ENCODE assay signal across 18 mouse cellular contexts in the genomic region with DNA sequence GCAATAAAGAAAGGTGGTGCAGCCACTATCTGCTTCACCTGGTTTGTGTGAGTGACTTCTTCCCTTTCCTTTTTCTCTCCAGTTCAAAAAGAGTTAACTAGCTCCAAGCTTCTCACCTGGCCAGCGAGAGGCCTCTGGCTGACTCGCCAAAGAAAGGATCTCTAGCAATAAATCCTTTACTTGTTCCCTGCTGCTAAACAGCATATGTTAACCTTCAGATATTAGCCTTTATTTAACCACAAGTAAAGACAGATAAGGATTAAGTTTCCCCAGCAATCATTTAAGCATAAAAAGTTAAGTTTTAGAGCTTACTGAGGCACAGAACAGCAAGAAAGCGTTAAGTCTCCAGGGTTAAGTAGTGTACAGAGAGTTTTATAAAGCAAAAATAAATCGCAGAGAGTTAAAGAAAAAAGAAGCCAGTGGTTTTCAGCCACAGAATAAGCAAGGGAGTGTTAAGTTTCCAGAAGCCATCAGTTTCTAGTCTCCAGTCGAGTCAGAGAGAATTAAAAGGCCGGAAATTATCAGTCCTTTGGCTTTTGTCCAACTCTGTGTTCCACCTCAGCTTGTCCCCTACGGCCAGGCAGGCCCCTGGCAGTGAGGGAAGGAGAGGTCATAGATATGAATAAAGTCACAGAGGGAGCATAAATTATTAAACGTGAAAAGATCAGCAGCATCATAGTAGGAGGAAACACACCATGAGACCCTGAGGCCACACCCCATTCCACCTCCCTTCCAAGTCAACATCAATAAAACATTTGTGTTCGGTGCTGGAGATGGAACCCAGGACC. TPM values are rescaled to one million over a fixed set of nuclear protein-coding genes. Genes with fewer than 3 reads are reported as not detected.
DNase-seq lines count a peak whose midpoint lies in the region; ATAC-seq lines count a peak whose summit lies in the region.
"Had no signal": no experiment of that assay in that cellular context is flagged by ENCODE, and none has a peak within 500 bp of the region (broad histone marks: within the 10 kb centered on the region; RNA-seq: fewer than 3 reads in every experiment).

No protein-coding gene starts in this region.

- H3K36me3 ChIP-seq in heart, embryonic 13.5 days: no peaks in the 10 kb centered on the region
- H3K36me3 ChIP-seq in kidney, embryonic 14.5 days (ENCODE audit: control insufficient read depth, insufficient read depth, low read length): no peaks in the 10 kb centered on the region
- H3K36me3 ChIP-seq in heart, embryonic 16.5 days (ENCODE audit: control insufficient read depth, insufficient read depth): no peaks in the 10 kb centered on the region
- H3K36me3 ChIP-seq: embryonic facial prominence, embryonic 12.5 days; forebrain, embryonic 15.5 days; hindbrain, embryonic 13.5 days; stomach, embryonic 15.5 days had no signal

- peaks cover 5% of the 10 kb centered on the region; the same call in 1 of the 2 replicates for H3K9me3 ChIP-seq in heart, embryonic 13.5 days
- H3K9me3 ChIP-seq in kidney, embryonic 14.5 days (ENCODE audit: control insufficient read depth, low read length): no peaks in the 10 kb centered on the region
- 0 out of 2 replicates have a peak, but pooled peaks cover 4% of the 10 kb centered on the region for H3K9me3 ChIP-seq in heart, embryonic 16.5 days (replicated peaks; ENCODE audit: control insufficient read depth, low read length)
- H3K9me3 ChIP-seq: embryonic facial prominence, embryonic 12.5 days; forebrain, embryonic 15.5 days; hindbrain, embryonic 13.5 days; stomach, embryonic 15.5 days had no signal

- no peak overlapping the region for H3K4me3 ChIP-seq in heart, embryonic 13.5 days
- H3K4me3 ChIP-seq in kidney, embryonic 14.5 days (ENCODE audit: low read length): no peak overlapping the region
- no peak overlapping the region for H3K4me3 ChIP-seq in heart, embryonic 16.5 days (ENCODE audit: low read length)
- H3K4me3 ChIP-seq: embryonic facial prominence, embryonic 12.5 days; erythroblast, embryonic 14.5 days; forebrain, embryonic 15.5 days; hindbrain, embryonic 13.5 days; stomach, embryonic 15.5 days had no signal

- intact Hi-C loops in heart, postnatal 14 days (cut with DNase I): loop anchor here (2.0 kb wide), 1 partner anchor 16 kb away; a partner anchor contains a TSS

- H3K9ac ChIP-seq in heart, embryonic 13.5 days: no peak overlapping the region
- H3K9ac ChIP-seq in kidney, embryonic 14.5 days (ENCODE audit: low read depth, low read length): no peak overlapping the region
- H3K9ac ChIP-seq in heart, embryonic 16.5 days (ENCODE audit: low read length): no peak overlapping the region
- H3K9ac ChIP-seq: embryonic facial prominence, embryonic 12.5 days; forebrain, embryonic 15.5 days; hindbrain, embryonic 13.5 days; stomach, embryonic 15.5 days had no signal

- no peak for DNase-seq in heart, postnatal 14 days
- peak; percentile 19 for DNase-seq in kidney, postnatal 10 days
- peak; percentile 47 for DNase-seq in ES-CJ7 (ENCODE audit: low read depth, low spot score)
- no peak for DNase-seq in adrenal gland, postnatal 14 days
- DNase-seq in layer of hippocampus, adult 8-10 months (ENCODE audit: low spot score in 2 of 2): no peak
- DNase-seq: adrenal gland, postnatal 10 days; cerebellum, adult 11 months; layer of hippocampus, postnatal 36 days; lung, postnatal 14 days had no signal

- H3K27ac ChIP-seq in heart, embryonic 13.5 days (replicated peaks): peak overlapping the region; percentile 98
- H3K27ac ChIP-seq in kidney, embryonic 14.5 days (ENCODE audit: low read depth, low read length): no peak overlapping the region
- H3K27ac ChIP-seq in heart, embryonic 16.5 days (ENCODE audit: low read length): peak overlapping the region; percentile 99
- H3K27ac ChIP-seq: embryonic facial prominence, embryonic 12.5 days; forebrain, embryonic 15.5 days; hindbrain, embryonic 13.5 days; stomach, embryonic 15.5 days had no signal

- peaks cover 40% of the 10 kb centered on the region for H3K4me1 ChIP-seq in heart, embryonic 13.5 days
- H3K4me1 ChIP-seq in kidney, embryonic 14.5 days (ENCODE audit: control insufficient read depth, insufficient read depth, low read length): no peaks in the 10 kb centered on the region
- H3K4me1 ChIP-seq in heart, embryonic 16.5 days (ENCODE audit: control insufficient read depth, insufficient read depth, low read length): peaks cover 22% of the 10 kb centered on the region
- H3K4me1 ChIP-seq: embryonic facial prominence, embryonic 12.5 days; forebrain, embryonic 15.5 days; hindbrain, embryonic 13.5 days had no signal

- no peaks in the 10 kb centered on the region for H3K27me3 ChIP-seq in heart, embryonic 13.5 days (replicated peaks)
- no peaks in the 10 kb centered on the region for H3K27me3 ChIP-seq in kidney, embryonic 14.5 days (ENCODE audit: control insufficient read depth, insufficient read depth, low read length)
- H3K27me3 ChIP-seq in heart, embryonic 16.5 days (ENCODE audit: control insufficient read depth, insufficient read depth, low read length): no peaks in the 10 kb centered on the region
- H3K27me3 ChIP-seq: embryonic facial prominence, embryonic 12.5 days; forebrain, embryonic 15.5 days; hindbrain, embryonic 13.5 days; stomach, embryonic 15.5 days had no signal

- WGBS in heart, embryonic 13.5 days: 39% methylated on average over 9 of the region's 9 CpGs
- WGBS in kidney, embryonic 14.5 days: 40% methylated on average over 9 of the region's 9 CpGs
- WGBS in heart, embryonic 16.5 days: 39% methylated on average over 9 of the region's 9 CpGs

- no peak for ATAC-seq in heart, embryonic 13.5 days (ENCODE audit: extremely low read depth, insufficient number of reproducible peaks, low FRiP score, low TSS enrichment)
- no peak for ATAC-seq in kidney, embryonic 14.5 days (ENCODE audit: low FRiP score, low TSS enrichment)
- ATAC-seq in heart, embryonic 16.5 days (replicated peaks; ENCODE audit: extremely low read depth, insufficient read depth, low FRiP score): no peak
- ATAC-seq: activated CD4-positive, CD25-positive, alpha-beta regulatory T cell, adult 4 months; forebrain, embryonic 15.5 days had no signal

- no peak overlapping the region for H3K4me2 ChIP-seq in heart, embryonic 13.5 days
- H3K4me2 ChIP-seq in kidney, embryonic 14.5 days (replicated peaks; ENCODE audit: low read depth, low read length): no peak overlapping the region
- H3K4me2 ChIP-seq in heart, embryonic 16.5 days (ENCODE audit: low read depth, low read length): no peak overlapping the region
- H3K4me2 ChIP-seq: embryonic facial prominence, embryonic 12.5 days; forebrain, embryonic 15.5 days; hindbrain, embryonic 13.5 days; stomach, embryonic 15.5 days had no signal

RNA-seq across cellular contexts. Expression of a gene that starts 15.9 kb away (rescaled TPM):
- polyA plus RNA-seq in heart, embryonic 13.5 days (2015; fragmentation: Nextera tagmentation; extraction: Ambion mirVana): 85.0 and 85.7 TPM in 2 replicates
- 100 to 1,000 TPM; 106 to 112 TPM for total RNA-seq in heart, postnatal 14 days (2021)
- polyA plus RNA-seq in kidney, embryonic 14.5 days (2014; fragmentation: Nextera tagmentation; extraction: Ambion mirVana): 85.9 and 125 TPM in 2 replicates
- 103 and 104 TPM in 2 replicates for polyA plus RNA-seq in heart, embryonic 16.5 days (2015; fragmentation: Nextera tagmentation; extraction: Ambion mirVana)
- total RNA-seq in adrenal gland, postnatal 14 days (2021): 97.4 and 101 TPM in 2 replicates
- total RNA-seq in layer of hippocampus, adult 8-10 months (2022): 100 to 1,000 TPM in 1 of 4 experiments, 10 to 100 TPM in 3; 78.9 to 102 (median 84.5) TPM

Comparison
In these comparisons a context has a peak if more than half of its experiments do, and no peak if none do; other contexts are left out.
1. DNase-seq: peak in kidney, postnatal 10 days (single experiment) and ES-CJ7 (single experiment); none in heart, postnatal 14 days (0 of 2), adrenal gland, postnatal 14 days (single experiment) and layer of hippocampus, adult 8-10 months (0 of 2).